Mouse (Mus musculus): Measurements from ENCODE around the gene Psma6. TPM values are rescaled to one million over a fixed set of nuclear protein-coding genes. Genes with fewer than 3 reads are reported as not detected.
A peak's percentile ranks its signal among the peaks of the same experiment; 100 is the strongest.
"Not testable (repeated sequence)": the region's sequence is repeated elsewhere in the genome, so short reads cannot be mapped to it uniquely, and the experiment has no call there.

The Psma6 gene
- polyA plus RNA-seq, 1 experiment from 2014 or later, result 177 TPM

- Histone ChIP-seq H3K27ac (ENCODE audit: low read depth) (peak overlapping the region; percentile 79), H3K36me3 (replicated peaks; ENCODE audit: insufficient read depth, low read length) (no peaks in the 10 kb centered on the region), H3K4me3 (ENCODE audit: low read depth, low read length) (no peak overlapping the region), H3K9me3 (ENCODE audit: low read length) (no peaks in the 10 kb centered on the region), H3K9ac (replicated peaks) (no peak overlapping the region), H3K4me2 (ENCODE audit: low read depth, low read length) (no peak overlapping the region), H3K4me1 (ENCODE audit: insufficient read depth) (peaks cover 5% of the 10 kb centered on the region; the same call in 1 of the 2 replicates), H3K27me3 (ENCODE audit: insufficient read depth, low read length) (peaks cover 13% of the 10 kb centered on the region; the same call in 1 of the 2 replicates)
- ATAC-seq (peak; percentile 54), DNase-seq (peak; percentile 73)
- WGBS (ENCODE audit: insufficient replicate concordance), result 44% methylated on average over 6 of the region's 6 CpGs
- TF ChIP-seq EP300 (IDR thresholded peaks at IDR 0.05; ENCODE audit: low read depth) (no peak), CTCF (IDR thresholded peaks at IDR 0.05; ENCODE audit: low read depth) (peak; percentile 56)
These were observed 4.5 kb downstream of the Psma6 start for GRCm38 (mm10) chr12:55388478-55388877.

- no peak overlapping the region for H3K4me3 ChIP-seq (ENCODE audit: low read depth, low read length)
- no peaks in the 10 kb centered on the region for H3K36me3 ChIP-seq (replicated peaks; ENCODE audit: insufficient read depth, low read length)
- peak overlapping the region; percentile 79 for H3K27ac ChIP-seq (ENCODE audit: low read depth)
- H3K27me3 ChIP-seq (ENCODE audit: insufficient read depth, low read length), result peaks cover 13% of the 10 kb centered on the region; the same call in 1 of the 2 replicates
- H3K9me3 ChIP-seq (ENCODE audit: low read length), result no peaks in the 10 kb centered on the region
- peak overlapping the region; percentile 24 for H3K4me2 ChIP-seq (ENCODE audit: low read depth, low read length)
- 37% methylated on average over 17 of the region's 17 CpGs for WGBS (ENCODE audit: insufficient replicate concordance)
- TF ChIP-seq EP300 (IDR thresholded peaks at IDR 0.05; ENCODE audit: low read depth) (no peak), CTCF (IDR thresholded peaks at IDR 0.05; ENCODE audit: low read depth) (no peak)
- peak; percentile 33; the same call in 1 of the 2 replicates for ATAC-seq
- H3K9ac ChIP-seq (replicated peaks), result no peak overlapping the region
- peaks cover 5% of the 10 kb centered on the region; the same call in 1 of the 2 replicates for H3K4me1 ChIP-seq (ENCODE audit: insufficient read depth)
- peak; percentile 34 for DNase-seq
These were observed 5.4 kb downstream of the Psma6 start for GRCm38 (mm10) chr12:55389132-55390081.

DNA sequence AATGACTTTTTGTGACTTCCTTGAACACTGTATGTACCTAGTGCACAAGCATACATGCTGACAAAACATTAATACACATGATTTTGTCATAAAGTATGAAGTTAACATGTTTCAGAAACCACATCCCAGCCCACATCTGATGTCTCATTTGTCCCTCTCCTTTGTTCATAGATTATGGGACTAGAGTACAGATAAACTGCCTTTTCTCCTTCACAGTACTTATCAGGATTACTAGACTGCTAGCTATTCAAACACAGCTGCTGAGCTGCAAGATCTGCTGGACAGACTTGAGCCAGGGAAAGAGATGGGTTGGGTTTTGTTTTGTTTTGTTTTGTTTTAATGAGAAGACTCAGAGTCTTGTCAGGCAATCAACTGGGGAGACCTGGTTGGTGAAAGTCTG lies 8.1 kb downstream of the Psma6 start:
- no peak for ATAC-seq
- no peak for DNase-seq
- no peak overlapping the region for H3K4me2 ChIP-seq (ENCODE audit: low read depth, low read length)
- H3K27me3 ChIP-seq (ENCODE audit: insufficient read depth, low read length), result peaks cover 10% of the 10 kb centered on the region; the same call in 1 of the 2 replicates
- H3K9me3 ChIP-seq (ENCODE audit: low read length), result no peaks in the 10 kb centered on the region
- H3K4me1 ChIP-seq (ENCODE audit: insufficient read depth), result peaks cover 5% of the 10 kb centered on the region
- no peak overlapping the region for H3K4me3 ChIP-seq (ENCODE audit: low read depth, low read length)
- H3K27ac ChIP-seq (ENCODE audit: low read depth), result no peak overlapping the region
- TF ChIP-seq EP300 (IDR thresholded peaks at IDR 0.05; ENCODE audit: low read depth) (no peak), CTCF (IDR thresholded peaks at IDR 0.05; ENCODE audit: low read depth) (no peak)
- no peaks in the 10 kb centered on the region for H3K36me3 ChIP-seq (replicated peaks; ENCODE audit: insufficient read depth, low read length)
- H3K9ac ChIP-seq (replicated peaks), result no peak overlapping the region

DNA sequence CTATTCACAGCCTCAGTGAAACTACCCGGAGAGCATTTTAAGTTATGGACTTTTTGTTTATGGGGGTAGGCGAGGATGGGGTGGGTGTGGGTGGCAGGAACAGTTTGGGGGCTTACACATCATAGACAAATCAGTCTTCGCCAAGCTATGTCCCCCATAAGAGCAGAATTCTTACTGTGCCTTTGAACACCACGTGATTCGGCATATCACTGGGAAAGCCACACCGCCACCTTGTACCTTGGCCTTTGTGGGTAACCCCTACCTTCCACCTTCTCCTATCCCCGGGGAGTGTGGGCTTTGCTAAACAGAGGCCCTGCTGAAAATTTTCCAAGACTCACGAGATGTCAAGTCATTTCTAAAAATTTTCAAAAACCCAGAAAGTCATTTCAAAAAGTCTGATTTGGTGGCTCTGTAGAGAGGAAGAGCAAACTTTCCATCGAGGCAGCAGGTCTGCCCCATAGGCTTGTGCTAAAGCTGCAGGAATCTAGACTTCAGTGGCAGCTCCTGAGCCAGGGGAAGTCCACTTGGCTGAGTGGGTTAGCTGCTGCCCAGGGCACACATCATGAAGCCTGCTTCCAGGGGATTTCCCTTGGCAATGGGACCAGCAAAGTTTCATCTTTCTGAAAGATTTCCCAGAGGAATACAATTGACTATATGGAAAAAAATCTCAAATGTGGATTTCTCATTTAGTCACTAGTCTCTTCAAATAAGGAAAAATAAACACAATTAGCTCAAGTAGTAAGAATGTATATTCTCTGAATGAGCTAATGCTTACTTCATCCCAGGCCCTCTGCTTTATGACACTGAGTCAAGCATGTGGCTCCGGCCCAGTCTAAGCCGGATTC lies 8.9 kb downstream of the Psma6 start:
- DNase-seq (no peak), ATAC-seq (no peak)
- Histone ChIP-seq H3K27me3 (ENCODE audit: insufficient read depth, low read length) (peaks cover 10% of the 10 kb centered on the region; the same call in 1 of the 2 replicates), H3K36me3 (replicated peaks; ENCODE audit: insufficient read depth, low read length) (no peaks in the 10 kb centered on the region), H3K27ac (ENCODE audit: low read depth) (no peak overlapping the region), H3K9ac (replicated peaks) (no peak overlapping the region), H3K4me1 (ENCODE audit: insufficient read depth) (peaks cover 5% of the 10 kb centered on the region), H3K4me2 (ENCODE audit: low read depth, low read length) (no peak overlapping the region), H3K9me3 (ENCODE audit: low read length) (no peaks in the 10 kb centered on the region), H3K4me3 (ENCODE audit: low read depth, low read length) (no peak overlapping the region)
- 79% methylated on average over 11 of the region's 11 CpGs for WGBS (ENCODE audit: insufficient replicate concordance)
- no peak for TF ChIP-seq CTCF (IDR thresholded peaks at IDR 0.05; ENCODE audit: low read depth)
- TF ChIP-seq EP300 (IDR thresholded peaks at IDR 0.05; ENCODE audit: low read depth), result no peak

- H3K36me3 ChIP-seq (replicated peaks; ENCODE audit: insufficient read depth, low read length); H3K4me2 ChIP-seq (ENCODE audit: low read depth, low read length); DNase-seq; H3K9ac ChIP-seq (replicated peaks); ATAC-seq; H3K9me3 ChIP-seq (ENCODE audit: low read length); H3K27me3 ChIP-seq (ENCODE audit: insufficient read depth, low read length); H3K27ac ChIP-seq (ENCODE audit: low read depth); H3K4me3 ChIP-seq (ENCODE audit: low read depth, low read length): not testable (repeated sequence)
- peaks cover 11% of the 10 kb centered on the region for H3K4me1 ChIP-seq (ENCODE audit: insufficient read depth)
- 91% methylated on average over 14 of the region's 14 CpGs for WGBS (ENCODE audit: insufficient replicate concordance)
These were observed 11.6 kb downstream of the Psma6 start for GRCm38 (mm10) chr12:55395601-55396000.

GRCm38 (mm10) chr12:55396536-55396935 lies 12.5 kb downstream of the Psma6 start:
- Histone ChIP-seq H3K27me3 (ENCODE audit: insufficient read depth, low read length) (peaks cover 2% of the 10 kb centered on the region; the same call in 1 of the 2 replicates), H3K9ac (replicated peaks) (no peak overlapping the region), H3K4me3 (ENCODE audit: low read depth, low read length) (no peak overlapping the region), H3K4me1 (ENCODE audit: insufficient read depth) (peaks cover 11% of the 10 kb centered on the region), H3K4me2 (ENCODE audit: low read depth, low read length) (no peak overlapping the region), H3K27ac (ENCODE audit: low read depth) (peak overlapping the region; percentile 98; the same call in 1 of the 2 replicates), H3K9me3 (ENCODE audit: low read length) (no peaks in the 10 kb centered on the region), H3K36me3 (replicated peaks; ENCODE audit: insufficient read depth, low read length) (no peaks in the 10 kb centered on the region)
- no peak for TF ChIP-seq CTCF (IDR thresholded peaks at IDR 0.05; ENCODE audit: low read depth)
- no peak for TF ChIP-seq EP300 (IDR thresholded peaks at IDR 0.05; ENCODE audit: low read depth)
- DNase-seq (no peak), ATAC-seq (no peak)
- 87% methylated on average over 4 of the region's 4 CpGs for WGBS (ENCODE audit: insufficient replicate concordance)

All from liver, postnatal 0 days (tissue).